Mouse (Mus musculus): ENCODE results near the gene Unc93b1.

The Unc93b1 gene

DNA sequence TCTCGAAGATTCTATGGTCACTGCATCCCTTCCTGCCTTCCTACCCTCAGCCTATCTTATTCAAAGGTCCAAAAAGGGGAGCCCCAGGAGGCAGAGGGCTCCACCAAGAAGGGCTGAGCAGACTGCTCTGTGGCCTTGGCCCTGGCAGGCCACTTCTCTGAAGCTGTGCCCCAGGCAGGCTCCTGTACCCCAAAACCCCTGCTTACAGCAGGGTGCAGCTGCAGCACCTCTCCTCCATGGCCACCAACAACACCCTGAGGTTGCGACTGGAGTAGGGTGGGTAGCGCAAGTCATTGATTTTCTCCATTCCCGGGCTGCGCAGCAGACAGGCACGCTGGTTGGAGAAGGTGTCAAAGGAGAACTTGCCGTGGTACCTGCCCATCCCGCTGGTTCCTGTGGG lies 21.3 kb upstream of the Unc93b1 start:
- no peak for DNase-seq (ENCODE audit: low read depth, low spot score)

DNA sequence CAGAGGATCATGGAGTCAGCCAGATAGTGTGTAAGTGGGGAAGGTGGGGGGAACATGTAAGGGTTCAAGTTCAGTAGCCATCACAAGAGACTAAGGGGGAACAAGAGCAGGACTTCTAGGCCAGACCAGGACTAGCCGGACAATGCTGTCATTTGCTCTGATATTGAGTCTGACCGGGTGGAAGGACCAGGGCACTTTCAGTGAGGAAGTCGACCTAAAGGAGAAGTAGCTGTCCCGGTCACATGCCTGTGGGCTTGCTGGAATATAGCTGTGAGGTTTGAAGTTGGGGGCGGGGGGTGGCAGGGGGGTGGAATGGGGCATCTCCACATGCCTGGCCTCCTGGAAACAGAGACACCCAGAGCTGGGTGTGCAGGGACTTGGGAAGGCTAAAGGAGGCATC lies 20.5 kb upstream of the Unc93b1 start:
- DNase-seq (ENCODE audit: low read depth, low spot score): no peak

DNA sequence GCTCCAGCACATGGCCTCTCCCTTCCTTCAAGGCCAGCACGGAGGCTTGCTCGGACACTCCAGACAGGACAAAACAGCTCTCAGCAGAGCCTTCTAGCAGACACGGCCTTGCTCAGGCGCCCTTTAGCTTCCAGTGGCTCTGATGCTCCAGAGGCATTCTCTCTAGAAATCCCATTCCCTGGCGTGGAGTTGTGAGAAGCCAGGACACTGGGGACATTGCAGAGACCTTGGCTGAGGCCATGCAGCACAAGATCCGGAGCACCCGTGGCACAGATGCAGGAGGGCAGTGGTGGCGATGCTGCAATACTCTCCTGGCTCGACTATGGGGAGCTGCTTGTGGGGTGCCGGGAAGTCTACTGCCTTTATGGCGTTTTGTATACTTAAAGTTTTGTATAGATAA lies 18.3 kb upstream of the Unc93b1 start:
- no peak for DNase-seq (ENCODE audit: low read depth, low spot score)

DNA sequence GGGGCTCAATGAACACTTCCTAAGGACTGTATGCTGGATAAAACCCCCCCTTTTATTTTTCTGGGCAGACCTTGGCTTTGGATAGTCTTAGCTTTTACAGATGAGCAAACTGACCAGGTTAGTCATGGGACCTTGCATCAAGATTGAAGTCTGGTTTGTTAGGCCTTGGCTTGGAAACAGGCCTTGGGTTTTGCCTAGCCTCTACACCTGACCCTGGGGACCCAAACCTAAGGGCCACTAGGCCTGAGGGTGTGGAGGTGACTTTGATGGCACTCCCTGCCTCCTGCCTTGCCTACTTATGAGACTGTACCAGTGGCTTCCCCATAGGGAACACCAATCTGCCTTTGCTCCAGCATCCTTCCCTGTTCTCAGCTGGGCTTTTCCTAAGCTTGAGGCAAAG lies 15.1 kb upstream of the Unc93b1 start:
- no peak for DNase-seq (ENCODE audit: low read depth, low spot score)

DNA sequence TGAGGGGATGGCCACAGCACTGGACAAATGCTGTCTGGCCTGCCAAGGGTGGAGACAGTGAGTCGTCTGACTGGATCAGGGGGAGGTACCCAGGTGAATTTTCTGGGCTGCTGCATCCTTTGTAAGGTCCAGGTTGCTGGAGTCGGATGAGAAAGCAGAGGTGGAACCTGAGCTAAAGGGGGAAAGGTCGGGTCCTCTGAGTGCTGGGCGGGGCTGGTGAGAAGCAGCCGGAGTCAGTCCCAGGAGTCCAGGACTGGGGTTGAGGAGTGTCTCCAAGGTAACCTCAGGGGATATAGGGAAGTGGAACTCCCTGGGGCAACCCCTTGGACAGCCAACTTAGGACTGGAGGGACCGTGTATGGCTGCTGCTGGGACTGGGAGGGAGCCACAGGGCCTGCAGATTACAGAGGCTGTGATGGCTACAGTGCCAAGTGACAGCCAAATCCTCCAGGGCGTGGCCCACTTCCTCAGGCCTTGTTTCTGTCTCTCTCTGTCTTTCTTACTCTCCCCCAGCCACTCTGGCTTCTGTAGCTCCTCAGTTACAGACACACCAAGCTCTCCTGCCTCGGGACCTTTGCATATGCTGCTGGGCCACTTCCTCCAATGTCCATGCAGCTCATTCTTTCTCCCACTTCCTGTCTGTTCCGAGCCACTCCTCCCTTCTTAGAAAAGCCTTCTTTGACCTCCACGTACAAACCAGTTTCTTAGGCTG lies 12.2 kb upstream of the Unc93b1 start:
- no peak for DNase-seq (ENCODE audit: low read depth, low spot score)

DNA sequence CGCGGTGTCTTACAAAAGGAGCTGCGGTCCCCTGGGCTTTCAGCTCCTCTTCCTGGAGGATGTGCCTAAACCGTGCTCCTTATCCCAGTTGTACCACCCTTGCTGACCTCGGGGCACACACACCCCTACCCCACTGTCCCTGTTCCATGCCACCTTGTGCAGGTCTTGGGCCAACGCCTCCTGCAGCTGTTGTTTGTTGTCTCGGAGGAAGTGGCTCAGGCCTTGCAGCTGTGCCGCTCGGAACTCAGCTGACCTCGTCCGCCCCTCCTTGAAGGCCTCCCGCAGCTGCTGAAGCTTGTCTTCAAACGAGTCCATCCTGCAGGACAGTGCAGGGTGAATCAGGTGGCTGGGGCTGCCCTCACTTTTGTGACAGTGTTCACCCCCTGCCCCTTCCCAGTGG lies 11.4 kb upstream of the Unc93b1 start:
- no peak for DNase-seq (ENCODE audit: low read depth, low spot score)

DNA sequence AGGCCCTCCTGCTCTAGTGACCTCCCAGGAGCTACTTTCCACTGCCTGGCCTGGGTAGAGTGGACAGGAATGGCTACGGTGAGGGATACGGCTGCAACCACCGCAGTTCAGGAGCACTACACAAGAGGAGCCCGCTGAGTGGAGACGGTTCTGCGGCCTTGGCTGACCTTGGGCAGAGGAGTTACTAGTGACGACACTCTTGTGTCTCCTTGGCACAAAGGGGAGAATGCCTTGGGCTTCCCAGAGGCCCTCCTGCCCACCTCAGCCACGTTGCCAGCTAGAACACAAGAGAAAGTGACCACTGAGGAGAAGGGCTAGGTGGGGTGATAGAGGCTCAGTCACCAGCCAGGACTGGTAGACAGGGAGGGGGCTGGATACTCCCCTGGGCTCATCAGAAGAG lies 10.8 kb upstream of the Unc93b1 start:
- no peak for DNase-seq (ENCODE audit: low read depth, low spot score)

DNA sequence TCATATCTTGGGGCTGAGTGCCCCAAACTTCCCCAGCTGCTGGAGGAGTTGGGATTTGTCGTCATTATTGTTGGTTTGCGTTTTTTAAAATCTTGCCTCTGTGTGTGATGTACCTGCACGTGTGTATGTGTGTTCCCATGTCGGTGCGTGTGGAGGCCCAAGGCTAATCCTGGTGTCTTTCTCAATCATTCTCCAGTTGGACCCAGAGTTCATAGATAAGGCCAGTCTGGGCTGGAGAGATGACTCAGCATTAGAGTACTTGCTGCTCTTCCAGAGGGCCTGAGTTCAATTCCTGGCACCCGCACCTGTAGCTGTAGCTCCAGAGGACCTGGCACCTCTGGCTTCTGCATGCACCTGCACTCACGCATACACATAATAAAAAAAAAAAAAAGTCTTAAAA lies 10.1 kb upstream of the Unc93b1 start:
- no peak for DNase-seq (ENCODE audit: low read depth, low spot score)

DNA sequence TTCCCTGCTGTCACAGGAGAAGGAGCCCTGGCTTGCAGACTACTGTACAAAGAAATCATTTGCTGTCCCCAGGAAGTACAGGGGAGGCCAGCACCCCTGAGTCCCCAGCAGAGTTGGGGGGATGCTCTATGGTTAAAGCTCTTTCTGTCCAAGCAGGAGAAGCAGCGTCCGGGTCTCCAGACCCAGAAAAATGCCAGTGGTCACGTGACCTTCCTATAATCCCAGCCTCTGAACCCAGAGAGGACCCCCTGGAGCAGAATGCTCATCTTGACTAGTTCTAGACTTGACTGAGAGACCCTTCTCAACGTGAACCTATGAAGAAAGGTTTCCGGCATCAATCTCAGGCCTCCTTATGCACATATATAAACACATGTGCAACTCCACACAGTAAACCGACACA lies 9.1 kb upstream of the Unc93b1 start:
- no peak for DNase-seq (ENCODE audit: low read depth, low spot score)

DNA sequence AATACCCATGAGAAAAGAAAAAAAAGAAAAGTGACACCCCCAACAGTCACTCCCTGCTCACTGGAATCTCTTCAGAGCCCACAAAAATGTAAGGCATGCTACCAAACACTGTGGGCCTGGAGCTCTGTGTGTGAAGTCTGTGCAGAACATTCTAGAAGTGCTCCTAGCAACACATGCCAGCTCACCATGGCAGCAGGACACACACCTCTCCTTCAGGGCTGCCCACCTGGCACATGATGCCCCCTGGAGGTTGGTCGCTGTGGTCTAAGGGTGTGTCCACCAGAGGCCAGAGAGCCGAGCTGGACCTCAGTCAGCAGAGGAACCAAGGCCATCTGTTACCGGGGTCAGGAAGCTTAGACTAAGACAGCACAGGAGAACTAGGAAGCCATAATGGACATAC lies 8.7 kb upstream of the Unc93b1 start:
- DNase-seq (ENCODE audit: low read depth, low spot score): peak; percentile 59

DNA sequence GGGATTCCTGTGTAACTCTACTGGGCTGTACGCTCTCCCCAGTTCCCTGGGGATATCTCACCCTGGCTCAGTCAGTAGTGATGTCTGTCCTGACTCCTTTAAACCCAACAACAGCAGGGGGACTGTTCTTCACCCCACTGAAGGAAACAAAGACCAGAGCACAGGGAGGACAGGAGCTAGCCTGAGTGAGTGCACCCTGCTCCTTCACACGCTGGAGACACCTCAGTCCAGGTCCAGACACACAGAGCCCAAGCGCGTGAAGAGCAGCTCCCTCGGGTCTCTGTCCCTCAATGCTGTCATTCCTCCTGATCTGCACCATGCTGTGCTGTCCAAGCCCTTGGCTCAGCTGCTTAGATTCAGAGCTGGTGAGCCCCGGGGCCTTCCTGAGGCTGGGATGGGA lies 8.3 kb upstream of the Unc93b1 start:
- DNase-seq (ENCODE audit: low read depth, low spot score): no peak

DNA sequence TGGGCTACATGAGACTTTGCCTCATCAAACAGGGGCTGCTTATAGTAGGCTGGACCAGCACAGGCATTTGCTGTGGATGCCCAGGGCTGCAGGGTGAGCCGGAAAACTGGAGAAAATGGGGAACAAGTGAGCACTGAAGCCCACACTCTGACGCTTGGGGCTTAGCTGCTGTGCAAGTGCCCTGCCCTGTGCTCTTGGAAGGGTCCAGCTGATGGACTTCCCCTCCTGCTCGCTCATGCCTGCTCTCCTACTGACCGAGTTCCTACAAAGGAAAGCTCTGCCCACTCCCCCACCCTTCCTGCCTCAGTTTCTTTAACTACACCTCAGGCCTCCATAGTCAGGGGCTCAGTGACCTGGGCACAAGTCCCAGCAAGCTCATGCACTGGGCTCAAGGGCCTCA lies 7.0 kb upstream of the Unc93b1 start:
- no peak for DNase-seq (ENCODE audit: low read depth, low spot score)

DNA sequence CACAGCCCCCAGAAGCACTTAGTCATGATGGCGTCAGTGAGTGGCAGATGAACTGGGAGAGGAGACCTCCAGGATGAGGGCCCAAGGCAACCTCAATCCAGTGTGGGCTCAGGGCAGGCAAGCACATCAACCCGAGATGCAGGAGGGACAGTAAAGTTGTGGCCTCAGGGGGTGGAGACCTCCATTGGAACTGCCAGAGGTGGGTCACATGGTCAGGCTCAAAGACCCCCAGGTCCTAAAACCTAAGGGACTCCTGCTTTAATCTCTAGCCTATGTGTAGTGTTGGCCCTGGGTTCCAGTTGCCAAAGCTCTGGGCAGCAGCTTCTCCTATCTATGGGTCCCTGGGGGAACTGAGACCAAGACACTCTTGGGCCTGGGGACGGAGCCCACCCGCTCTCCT lies 6.2 kb upstream of the Unc93b1 start:
- DNase-seq (ENCODE audit: low read depth, low spot score): no peak

DNA sequence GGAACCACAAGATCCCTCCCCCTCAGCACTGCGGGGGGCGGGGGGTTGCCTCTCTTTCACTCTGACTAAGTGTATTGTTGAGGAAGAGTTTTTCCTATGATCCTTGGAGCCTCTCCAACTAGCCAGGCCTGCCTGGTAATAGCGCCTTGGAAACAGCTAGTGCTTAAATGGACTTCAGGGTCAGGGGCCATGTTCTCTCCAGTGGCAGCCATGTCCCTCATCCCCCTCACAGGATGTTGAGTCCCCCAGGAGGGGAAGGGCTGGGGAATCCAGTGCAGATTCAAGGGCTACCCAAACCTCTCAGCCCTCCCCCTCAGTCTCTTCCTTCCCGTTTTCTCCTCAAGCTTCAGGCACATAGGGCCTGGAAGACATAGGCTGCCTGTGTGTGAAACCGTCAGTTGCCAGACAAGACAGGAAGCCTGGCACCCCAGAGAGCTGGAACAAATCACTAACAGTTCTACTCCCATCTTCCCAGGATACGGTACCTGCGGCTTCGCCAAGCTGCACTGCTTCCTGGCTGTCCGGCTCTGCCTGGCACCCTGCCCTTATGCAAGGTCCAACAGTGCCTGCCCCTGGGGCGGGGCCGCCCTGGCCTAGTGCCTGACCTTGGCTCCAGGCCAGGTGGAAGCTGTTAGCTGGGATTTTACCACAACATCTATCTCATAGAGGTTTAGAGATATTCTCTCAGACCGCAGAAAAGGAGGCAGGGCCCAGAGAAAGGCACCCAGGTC lies 5.6 kb upstream of the Unc93b1 start, which contains the start of gene Aldh3b1:
Aldh3b1 (minus strand) TSS at position 598 of the 731 bp plus-strand sequence.
- DNase-seq (ENCODE audit: low read depth, low spot score): peak; percentile 86

DNA sequence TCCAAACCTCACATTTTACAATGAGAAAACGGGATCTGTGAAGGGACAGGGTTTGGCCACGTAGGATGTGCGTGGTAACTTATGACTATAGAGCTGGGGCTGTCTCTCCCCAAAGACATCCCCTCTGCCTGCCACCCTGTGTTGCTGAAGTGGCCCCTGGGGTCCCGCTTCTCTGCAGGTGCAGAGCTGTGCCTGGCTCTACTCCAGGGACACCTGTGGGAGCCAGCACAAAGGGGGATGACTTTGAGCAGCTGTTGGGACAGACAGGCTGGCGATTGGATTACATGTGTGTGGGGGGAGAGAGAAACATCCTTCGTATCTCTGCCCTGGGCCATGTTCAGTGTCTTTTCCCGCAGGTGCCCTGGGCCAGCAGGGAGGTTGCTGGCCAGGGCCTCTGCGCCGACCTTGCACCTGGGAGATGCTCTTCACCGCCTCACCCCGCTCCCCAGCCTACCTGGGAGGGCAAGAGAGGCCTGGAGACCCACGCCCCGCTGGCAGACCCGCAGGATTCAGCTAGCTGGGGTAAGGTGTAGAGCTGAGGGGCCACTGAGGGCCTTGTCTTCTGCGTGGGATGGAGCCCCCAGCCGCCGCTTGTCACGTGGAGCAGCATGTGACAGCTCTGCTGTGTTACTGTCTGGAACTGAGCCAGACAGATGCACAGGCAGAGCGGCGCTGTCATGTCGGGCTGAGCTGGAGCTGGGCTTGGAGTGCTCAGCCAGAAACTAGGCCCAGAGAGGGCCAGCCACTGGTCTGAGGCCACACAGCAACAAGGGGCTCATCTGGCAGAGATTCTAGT lies 4.5 kb upstream of the Unc93b1 start:
- peak; percentile 71 for DNase-seq (ENCODE audit: low read depth, low spot score)

DNA sequence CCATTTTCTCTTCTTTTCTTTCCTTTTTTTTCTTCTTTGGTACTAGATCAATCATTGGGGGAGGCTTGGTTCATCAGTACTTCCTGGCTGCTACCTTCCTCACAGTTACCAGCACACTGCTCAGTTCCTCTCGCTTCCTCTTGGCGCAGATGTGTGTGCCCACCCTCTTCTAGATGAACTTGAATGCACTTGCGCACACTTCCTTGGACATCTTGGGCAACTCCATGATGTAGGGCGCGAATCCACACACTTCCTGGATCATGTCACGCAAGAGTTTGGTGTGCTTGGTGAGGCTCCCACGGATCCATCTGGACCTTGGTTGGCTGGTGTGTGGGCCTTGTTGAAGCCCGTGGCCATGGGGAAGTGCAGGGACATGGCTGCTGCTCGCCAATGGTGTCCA lies 3.3 kb upstream of the Unc93b1 start:
- peak; percentile 28 for DNase-seq (ENCODE audit: low read depth, low spot score)

DNA sequence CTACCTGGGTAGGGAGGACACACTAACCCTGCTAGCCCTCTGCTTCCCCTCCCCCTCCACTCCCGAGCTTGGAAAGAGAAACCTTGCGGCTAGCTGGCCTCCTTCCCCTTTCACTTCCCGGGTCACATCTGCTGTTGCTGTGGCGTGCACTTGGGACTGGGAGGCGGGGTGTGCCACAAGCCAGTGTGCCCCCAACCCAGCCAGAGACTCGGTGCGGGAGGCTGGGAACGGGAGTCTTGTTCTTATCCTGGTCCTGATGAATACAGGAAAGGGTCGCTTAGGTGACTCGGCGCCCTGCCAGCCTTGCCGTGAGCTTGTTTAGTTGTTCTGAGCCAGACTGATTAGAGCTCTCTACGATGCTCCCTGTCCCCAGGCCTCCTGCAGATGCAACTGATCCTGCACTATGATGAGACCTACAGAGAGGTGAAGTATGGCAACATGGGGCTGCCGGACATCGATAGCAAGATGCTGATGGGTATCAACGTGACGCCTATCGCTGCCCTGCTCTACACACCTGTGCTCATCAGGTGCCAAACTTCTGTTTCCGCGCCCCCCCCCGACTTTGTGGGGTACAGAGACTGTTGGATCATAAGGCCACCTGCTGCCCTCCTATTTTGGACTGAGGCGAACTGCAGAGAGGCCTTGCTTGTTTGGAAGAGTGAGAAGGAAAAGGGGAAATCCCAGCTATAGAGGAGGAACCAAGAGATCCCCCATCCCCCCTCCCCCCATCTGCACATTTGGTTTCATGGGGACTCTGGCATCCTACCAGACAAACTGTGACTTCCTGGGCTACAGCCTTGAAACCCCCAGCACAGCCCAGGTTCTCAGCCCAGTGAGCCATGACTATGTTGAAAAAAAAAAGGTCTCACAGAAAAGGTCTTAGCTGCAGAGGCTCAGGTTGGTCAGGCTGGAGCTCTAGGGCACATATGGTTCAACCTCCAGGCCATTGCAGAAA lies 1.2 kb downstream of the Unc93b1 start:
- DNase-seq (ENCODE audit: low read depth, low spot score): peak; percentile 58

DNA sequence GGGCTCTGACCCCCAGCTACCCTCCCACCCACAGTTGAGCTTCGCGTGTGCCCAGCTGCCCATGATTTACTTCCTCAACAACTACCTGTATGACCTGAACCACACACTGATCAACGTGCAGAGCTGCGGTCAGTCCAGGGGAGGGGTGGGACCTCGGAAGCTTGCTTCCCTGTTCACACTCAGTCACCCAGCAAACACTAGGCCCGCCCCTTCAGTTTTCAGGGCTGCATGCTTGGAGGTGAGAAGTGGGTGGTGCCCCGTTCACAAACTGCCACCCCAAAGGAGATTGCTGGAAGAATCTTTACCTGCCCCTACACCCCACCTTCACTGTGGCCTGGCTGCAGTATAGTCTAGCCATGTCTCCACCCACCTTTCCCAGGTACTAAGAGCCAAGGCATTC lies 7.3 kb downstream of the Unc93b1 start:
- DNase-seq (ENCODE audit: low read depth, low spot score): no peak

DNA sequence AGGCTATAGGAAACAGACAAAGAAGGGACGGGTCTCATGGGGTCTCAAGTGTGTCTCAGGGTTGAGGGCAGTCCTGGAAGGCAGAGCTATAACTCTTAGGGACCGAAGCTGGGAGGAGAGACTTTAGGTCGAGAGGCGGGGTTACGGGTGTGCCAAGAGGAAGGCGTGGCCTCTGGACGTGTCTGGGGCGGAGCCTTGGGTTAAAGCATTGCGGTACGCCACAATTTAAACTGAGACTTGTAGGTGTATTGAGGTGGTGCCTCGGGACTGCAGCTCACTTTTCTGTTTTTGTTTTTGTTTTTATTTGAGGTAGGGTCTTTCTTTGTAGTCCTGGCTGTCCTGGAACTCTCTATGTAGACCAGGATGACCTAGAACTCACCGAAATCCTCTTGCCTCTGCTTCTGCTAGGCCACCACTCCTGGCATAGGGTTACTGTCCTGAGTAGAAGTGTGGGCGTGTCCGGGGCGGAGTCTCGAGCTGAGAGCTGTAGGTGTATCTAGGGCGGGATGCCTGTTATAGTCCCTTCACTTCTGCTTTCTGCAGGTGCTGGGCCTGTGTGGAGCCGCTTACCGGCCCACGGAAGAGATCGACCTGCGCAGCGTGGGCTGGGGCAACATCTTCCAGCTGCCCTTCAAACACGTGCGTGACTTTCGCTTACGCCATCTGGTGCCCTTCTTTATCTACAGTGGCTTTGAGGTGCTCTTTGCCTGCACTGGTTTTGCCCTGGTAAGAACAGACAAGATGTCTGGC lies 8.2 kb downstream of the Unc93b1 start:
- DNase-seq (ENCODE audit: low read depth, low spot score): no peak

DNA sequence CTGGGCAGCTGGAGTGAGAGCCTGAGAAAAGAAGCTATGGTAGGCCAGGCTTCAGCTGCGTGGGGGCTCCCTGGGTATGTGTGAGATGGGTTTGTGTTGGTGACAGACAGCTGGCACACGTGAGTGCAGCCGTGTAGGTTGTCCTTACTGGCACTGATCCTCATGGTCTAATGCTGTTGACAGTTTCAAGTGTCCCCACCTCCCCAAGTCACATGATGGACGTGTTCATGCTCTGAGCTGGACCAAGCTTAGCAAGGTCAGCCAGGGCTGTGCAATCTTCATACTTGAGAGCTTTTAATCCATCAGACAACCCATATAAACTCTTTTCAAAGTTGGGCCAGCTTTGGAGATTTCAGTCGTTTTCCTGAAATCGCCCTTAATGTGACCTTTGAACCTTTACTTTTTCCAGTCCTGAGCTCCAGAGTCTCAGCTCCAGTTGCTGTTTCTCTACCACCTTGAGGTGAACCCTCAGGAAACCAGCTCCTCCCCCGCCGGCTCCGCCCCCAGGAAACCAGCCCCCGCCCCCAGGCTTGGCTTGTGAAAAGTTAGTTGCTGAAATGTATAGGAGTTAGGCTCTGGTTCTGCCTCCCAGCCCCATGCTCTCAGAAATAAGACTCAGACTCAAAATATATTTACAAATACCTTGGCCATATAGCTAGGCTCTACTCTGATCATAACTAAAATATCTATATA lies 11.0 kb downstream of the Unc93b1 start:
- DNase-seq (ENCODE audit: low read depth, low spot score): no peak

Data from brain, adult 2 months (tissue).